Mouse (Mus musculus): ENCODE measurements at regions not wholly inside any gene's neighbourhood (a gene's known extent, or its start where the extent isn't known, plus 50 kb on each side); places are given as distances from the start of the nearest gene placed in this dataset.

DNA sequence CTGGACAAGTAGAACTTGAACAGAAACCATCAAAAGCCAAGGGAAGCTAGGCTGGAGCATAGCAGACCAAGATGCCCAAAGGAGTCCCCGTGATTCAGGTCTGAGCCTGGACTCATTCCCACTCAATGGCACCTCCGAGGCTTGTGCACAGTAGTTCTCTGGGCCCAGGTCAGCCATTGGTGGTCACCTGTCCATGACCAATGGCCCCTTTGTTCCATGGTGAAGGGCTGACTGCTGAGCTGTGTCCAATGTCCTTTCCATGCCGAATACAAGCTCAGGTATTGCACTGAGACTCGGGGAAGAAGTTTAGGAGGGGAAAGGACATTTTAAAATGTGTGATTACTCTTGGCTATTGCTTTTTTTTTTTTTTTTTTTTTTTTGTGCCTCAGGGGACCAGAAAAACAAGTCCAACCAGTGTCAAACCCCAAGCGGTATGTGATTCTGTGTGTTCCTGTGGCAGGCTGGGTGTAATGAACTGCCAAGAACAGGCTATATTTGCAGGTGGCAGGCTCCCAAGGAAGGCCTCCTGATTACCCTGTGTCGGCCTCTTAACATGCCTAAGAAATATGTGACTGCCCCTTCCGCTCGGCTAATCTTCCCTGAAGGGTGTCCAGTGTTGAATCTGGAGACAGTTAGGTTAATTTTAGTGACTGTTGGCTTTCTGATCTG, 69.4 kb downstream of the Enc1 start:
- in situ Hi-C loops (cut with MboI, MseI) = no loop called here

DNA sequence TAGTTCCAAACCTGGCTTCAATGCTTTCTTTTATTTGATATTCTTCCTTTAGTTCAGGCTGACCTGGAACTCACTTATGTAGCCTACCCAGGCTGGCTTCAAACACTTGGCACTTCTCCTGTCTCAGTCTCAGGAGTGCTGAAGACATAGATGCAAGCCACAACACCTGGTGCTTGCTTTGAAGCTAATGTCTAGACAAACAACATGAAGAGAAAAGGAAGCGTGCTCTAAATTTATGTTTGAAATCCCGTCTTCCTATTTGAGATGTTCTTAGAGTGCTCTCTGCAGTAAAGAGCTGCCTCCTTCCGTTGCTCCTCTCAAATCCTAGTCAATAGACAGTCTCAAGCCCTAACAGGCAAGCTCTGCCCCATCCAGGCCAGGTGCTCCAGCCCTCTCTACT, 68.5 kb downstream of the Enc1 start:
- in situ Hi-C loops (cut with MboI, MseI) = no loop called here

DNA sequence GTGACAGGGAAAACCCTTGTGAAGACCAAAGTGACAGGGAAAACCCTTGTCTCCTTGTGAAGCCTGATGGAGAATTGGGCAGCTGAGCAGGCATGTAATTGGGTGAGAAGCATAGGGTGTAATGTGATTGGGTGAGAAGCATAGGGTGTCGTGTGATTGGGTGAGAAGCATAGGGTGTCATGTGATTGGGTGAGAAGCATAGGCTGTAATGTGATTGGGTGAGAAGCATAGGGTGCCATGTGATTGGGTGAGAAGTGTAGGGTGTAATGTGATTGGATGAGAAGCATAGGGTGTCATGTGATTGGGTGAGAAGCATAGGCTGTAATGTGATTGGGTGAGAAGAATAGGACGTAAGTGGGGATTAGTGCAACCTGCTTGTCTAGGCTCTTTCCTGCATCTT, 67.5 kb downstream of the Enc1 start:
- in situ Hi-C loops (cut with MboI, MseI) = no loop called here

Data from T-helper 17 cell (primary cell).